Mouse (Mus musculus) urinary bladder, postnatal 10 days (tissue): Measurements from ENCODE around the gene Cort.

Source experiments
- DNase-seq: peaks from one replicate; pipeline ENCODE4 v3.0.0; 2022; ENCODE audit warnings: low spot score

Cort gene

GRCm38 (mm10) chr4:149097956-149098355 is 28.6 kb downstream of the Cort start:
- no peak for DNase-seq

DNA sequence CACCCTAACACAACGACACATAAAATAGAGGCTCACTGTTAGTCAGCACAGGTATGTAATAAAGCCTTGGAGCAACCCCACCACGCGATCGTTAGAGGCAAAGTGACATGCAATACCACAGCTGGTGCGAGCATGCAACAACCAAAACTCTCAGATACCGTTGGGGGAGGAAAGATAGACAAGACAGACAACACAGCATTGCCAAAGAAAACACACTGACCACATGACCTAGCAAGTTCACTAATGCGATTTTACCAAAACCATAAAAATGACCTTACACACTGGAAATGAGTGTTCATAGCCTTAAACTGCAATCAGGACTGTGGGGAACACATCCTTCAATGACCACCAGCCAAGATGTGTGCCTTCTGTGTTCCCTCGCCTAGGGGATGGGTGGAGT is 35.2 kb downstream of the Cort start:
- no peak for DNase-seq

GRCm38 (mm10) chr4:149085381-149085780 is 41.2 kb downstream of the Cort start:
- DNase-seq: no peak

GRCm38 (mm10) chr4:149081528-149081927 is 45.0 kb downstream of the Cort start:
- DNase-seq: no peak

GRCm38 (mm10) chr4:149080111-149080510 is 46.5 kb downstream of the Cort start:
- no peak for DNase-seq

DNA sequence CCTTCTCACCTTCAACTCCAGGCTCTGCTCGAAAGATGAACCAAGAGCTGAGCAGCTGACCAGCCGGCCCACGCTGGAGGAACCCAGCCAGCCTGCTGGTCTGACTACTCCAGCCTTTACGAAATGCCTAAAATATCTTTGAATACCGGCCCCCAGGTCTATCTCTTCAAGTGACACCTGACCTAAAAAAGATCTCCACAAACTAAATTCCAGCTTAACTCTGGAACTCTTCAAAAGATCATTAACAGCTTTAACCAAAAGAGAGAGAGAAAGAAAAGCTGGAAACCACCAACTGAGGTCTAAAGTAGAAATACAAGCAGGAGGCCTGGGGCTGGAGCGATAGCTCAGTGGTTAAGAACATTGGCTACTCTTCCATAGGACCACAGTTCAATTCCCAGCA is 46.9 kb downstream of the Cort start:
- DNase-seq: no peak

GRCm38 (mm10) chr4:149078261-149078660 is 48.3 kb downstream of the Cort start:
- DNase-seq: no peak

GRCm38 (mm10) chr4:149075871-149076575 is 50.5 kb downstream of the Cort start:
- no peak for DNase-seq

- DNase-seq: no peak
Measured at GRCm38 (mm10) chr4:149075073-149075472, 51.5 kb downstream of the Cort start.
